Mouse (Mus musculus) erythroblast, embryonic 14.5 days (primary cell): Measurements from ENCODE around the gene A230072I06Rik.

Experiments
- GATA1 ChIP-seq: IDR thresholded peaks from 2 replicates; pipeline ENCODE4 v1.6.1; 2012; ENCODE audit warnings: low read length, inconsistent platforms, mixed read lengths
- TAL1 ChIP-seq: IDR thresholded peaks from 3 replicates; pipeline ENCODE4 v1.6.1; 2012; ENCODE audit warnings: low read length, inconsistent platforms, mixed read lengths

GRCm38 (mm10) chr8:12301998-12302397 is 23.4 kb downstream of the A230072I06Rik start:
- no peak for TF ChIP-seq TAL1
- TF ChIP-seq GATA1 = no peak
